Mouse (Mus musculus) liver, adult 2 months (tissue): ENCODE data around the gene Rbm20. TPM values are rescaled to one million over a fixed set of nuclear protein-coding genes. Genes with fewer than 3 reads are reported as not detected.

Experiments used
- DNase-seq: peaks from one replicate; pipeline ENCODE4 v3.0.0-alpha.2; 2011; ENCODE audit warnings: low read depth, low spot score; ENCODE audit errors: extremely low read depth
- H3K27ac ChIP-seq: fragments of 200-500 bp; replicated peaks from 2 replicates; pipeline ENCODE4 v1.5.1; 2012; ENCODE audit warnings: low read depth, mild to moderate bottlenecking, control low read depth, inconsistent platforms, low read length; ENCODE audit not compliant: insufficient read depth
- H3K27me3 ChIP-seq: fragments of 200-500 bp; 2 replicates; pipeline ENCODE4 v1.6.1; 2012; ENCODE audit warnings: mild to moderate bottlenecking, moderate library complexity, low read length, inconsistent platforms; ENCODE audit not compliant: control insufficient read depth, insufficient read depth
- H3K36me3 ChIP-seq: fragments of 200-500 bp; 2 replicates; pipeline ENCODE4 v1.6.1; 2012; ENCODE audit warnings: low read length, inconsistent platforms; ENCODE audit not compliant: control insufficient read depth, insufficient read depth
- H3K4me1 ChIP-seq: fragments of 200-500 bp; 2 replicates; pipeline ENCODE4 v1.6.1; 2011; ENCODE audit warnings: low read length; ENCODE audit not compliant: control insufficient read depth, insufficient read depth
- H3K4me3 ChIP-seq: fragments of 200-500 bp; 2 replicates; pipeline ENCODE4 v1.5.1; 2011; ENCODE audit warnings: low read depth, mild to moderate bottlenecking, control low read depth, low read length, moderate library complexity; ENCODE audit not compliant: insufficient read depth
- H3K79me2 ChIP-seq: fragments of 200-500 bp; 2 replicates; pipeline ENCODE4 v1.6.1; 2012; ENCODE audit warnings: inconsistent platforms, mild to moderate bottlenecking, low read length, moderate library complexity; ENCODE audit not compliant: control insufficient read depth, insufficient read depth
- H3K9ac ChIP-seq: fragments of 200-500 bp; 2 replicates; pipeline ENCODE4 v1.6.1; 2012; ENCODE audit warnings: low read depth, mild to moderate bottlenecking, control low read depth, inconsistent platforms, low read length
- CTCF ChIP-seq: fragments of 200-500 bp; IDR thresholded peaks from 2 replicates; pipeline ENCODE4 v1.5.1; 2011; ENCODE audit warnings: low read depth, low read length, control low read depth
- POLR2A ChIP-seq: fragments of 200-500 bp; IDR thresholded peaks from 2 replicates; pipeline ENCODE4 v1.6.1; 2011; ENCODE audit warnings: low read length, control low read depth; ENCODE audit not compliant: insufficient read depth; ENCODE audit errors: extremely low read depth
- WGBS: fragments of 180-500 bp; shearing (Covaris S2); methylation state at CpG from one replicate; pipeline ENCODE4 v1.1.7; 2018; 5-methylcytosine and 5-hydroxymethylcytosine counted together
- polyA plus RNA-seq: library from polyadenylated mRNA; depleted of rRNA; stranded (reverse); fragments of >200 nt; gene quantifications from 2 replicates; pipeline ENCODE4 v1.2.3, GENCODE M21; 2012
- total RNA-seq: library from RNA; depleted of rRNA; stranded (reverse); fragments of >200 nt; gene quantifications from 2 replicates; pipeline ENCODE4 v1.2.3, GENCODE M21; 2014

The Rbm20 gene
- total and polyA plus RNA-seq, 2 experiments = 0.31 to 1.8 TPM

DNA sequence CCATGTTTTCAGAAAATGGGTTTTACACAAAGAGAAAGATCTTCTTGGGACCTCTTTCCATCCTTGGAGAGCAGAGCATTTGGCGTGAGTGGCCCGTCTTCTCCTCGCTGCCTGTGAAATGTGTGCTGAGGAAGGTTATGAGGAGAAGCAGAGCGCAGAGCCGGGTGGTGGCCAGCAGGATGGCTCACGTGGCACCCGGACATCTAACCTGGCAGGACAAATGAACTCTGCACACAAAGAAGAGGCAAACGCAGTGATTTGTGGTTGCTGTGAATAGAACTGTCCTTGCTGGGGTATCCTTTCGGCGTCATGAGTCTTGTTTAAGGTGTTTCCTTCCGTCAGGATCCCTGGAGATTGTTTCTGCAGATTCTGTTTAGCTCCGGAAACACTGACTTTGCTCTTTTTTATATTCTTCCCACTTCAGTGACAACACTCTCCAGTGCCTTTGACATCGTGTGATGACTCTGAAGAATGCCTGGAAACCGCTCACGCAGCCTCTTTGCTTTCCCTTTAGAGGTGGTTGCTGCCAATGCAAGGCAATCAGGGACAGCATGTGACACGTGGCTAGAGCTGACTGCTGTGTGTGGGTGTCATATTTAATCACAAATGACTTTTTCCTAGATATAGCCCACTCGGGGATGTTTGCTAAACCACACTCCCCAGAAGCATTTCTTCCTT, 80.5 kb downstream of the Rbm20 start:
- Histone ChIP-seq H3K27me3 (no peaks in the 10 kb centered on the region), H3K9ac (no peak overlapping the region), H3K4me3 (no peak overlapping the region), H3K4me1 (no peaks in the 10 kb centered on the region), H3K36me3 (no peaks in the 10 kb centered on the region), H3K79me2 (no peaks in the 10 kb centered on the region), H3K27ac (no peak overlapping the region)
- 87% methylated on average over 17 of the region's 17 CpGs for WGBS
- DNase-seq = no peak
- TF ChIP-seq CTCF (no peak), POLR2A (no peak)

DNA sequence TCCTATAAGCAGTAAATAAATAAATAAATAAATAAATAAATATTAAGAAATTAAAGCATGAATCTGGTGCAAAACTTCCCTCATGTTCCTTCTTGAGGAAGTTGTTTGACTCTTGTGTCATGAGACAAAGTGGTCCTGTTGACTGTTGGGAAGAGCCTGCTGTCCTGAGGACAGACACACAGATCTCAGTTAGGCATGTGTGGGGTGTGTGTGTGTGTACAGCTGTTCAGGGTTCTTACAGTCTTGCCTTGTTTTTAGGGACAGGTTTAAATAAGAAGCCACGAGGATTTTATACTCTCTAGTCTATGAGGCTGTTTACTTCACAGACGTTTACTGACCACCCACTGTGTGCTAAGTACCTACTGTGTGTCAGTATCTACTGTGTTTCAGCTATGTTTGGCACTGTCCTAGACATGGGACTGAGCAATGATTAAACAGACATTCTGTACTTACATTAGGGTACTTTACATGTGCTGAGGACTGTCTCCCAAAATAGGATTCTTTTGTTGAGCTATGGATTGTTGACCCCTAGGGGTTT, 81.8 kb downstream of the Rbm20 start:
- WGBS = 80% methylated on average over 2 of the region's 2 CpGs
- no peak overlapping the region for H3K9ac ChIP-seq
- H3K27me3 ChIP-seq = no peaks in the 10 kb centered on the region
- H3K4me1 ChIP-seq = no peaks in the 10 kb centered on the region
- H3K36me3 ChIP-seq = no peaks in the 10 kb centered on the region
- no peak overlapping the region for H3K4me3 ChIP-seq
- no peaks in the 10 kb centered on the region for H3K79me2 ChIP-seq
- DNase-seq = no peak
- no peak for TF ChIP-seq CTCF
- TF ChIP-seq POLR2A = no peak
- H3K27ac ChIP-seq = no peak overlapping the region

- no peak for DNase-seq
- H3K27ac ChIP-seq = no peak overlapping the region
- H3K4me1 ChIP-seq = no peaks in the 10 kb centered on the region
- TF ChIP-seq POLR2A (no peak), CTCF (no peak)
- no peak overlapping the region for H3K4me3 ChIP-seq
- no peaks in the 10 kb centered on the region for H3K36me3 ChIP-seq
- H3K27me3 ChIP-seq = no peaks in the 10 kb centered on the region
- no peak overlapping the region for H3K9ac ChIP-seq
- H3K79me2 ChIP-seq = no peaks in the 10 kb centered on the region
- 86% methylated on average over 17 of the region's 17 CpGs for WGBS
These were observed 83.3 kb downstream of the Rbm20 start for GRCm38 (mm10) chr19:53760125-53761101.

DNA sequence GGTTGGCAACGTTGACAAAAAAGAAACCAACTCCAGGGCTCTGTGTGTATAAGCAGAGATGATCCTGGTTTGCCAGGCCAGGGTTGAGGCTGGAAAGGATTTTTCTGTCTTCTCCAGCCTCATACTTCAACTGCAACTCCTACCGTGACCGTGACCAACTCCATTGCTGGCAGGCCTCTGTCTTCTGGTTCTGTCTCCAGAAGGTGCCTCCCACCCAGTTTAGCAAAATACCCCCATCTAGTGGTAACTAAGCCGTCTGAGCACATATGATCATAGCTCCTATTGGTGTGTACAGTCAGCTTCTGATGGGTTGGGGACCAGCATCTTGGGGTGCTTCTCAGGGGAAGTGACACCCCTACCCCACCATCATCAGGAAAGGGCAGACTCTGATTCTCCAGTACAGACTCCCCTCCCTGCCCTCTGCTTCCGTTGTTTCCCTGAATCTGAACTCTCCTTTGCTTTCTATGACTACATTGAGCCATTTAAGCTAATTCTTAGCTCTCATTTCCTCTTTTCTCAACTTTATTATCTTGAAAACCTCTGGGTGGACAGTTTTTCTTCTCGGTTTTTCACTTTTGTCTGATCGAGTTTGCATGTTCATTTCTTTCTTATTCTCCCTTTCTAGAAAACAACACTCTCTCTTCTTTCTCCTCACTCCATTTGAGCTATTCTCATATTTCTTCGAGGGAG, 85.8 kb downstream of the Rbm20 start:
- peak; percentile 8 for DNase-seq
- WGBS = 62% methylated on average over 8 of the region's 8 CpGs
- Histone ChIP-seq H3K79me2 (no peaks in the 10 kb centered on the region), H3K4me1 (no peaks in the 10 kb centered on the region), H3K36me3 (no peaks in the 10 kb centered on the region), H3K9ac (no peak overlapping the region), H3K4me3 (no peak overlapping the region), H3K27me3 (no peaks in the 10 kb centered on the region), H3K27ac (no peak overlapping the region)
- TF ChIP-seq CTCF (0 out of 2 replicates have a peak, but pooled peaks have one; percentile 12), POLR2A (no peak)

DNA sequence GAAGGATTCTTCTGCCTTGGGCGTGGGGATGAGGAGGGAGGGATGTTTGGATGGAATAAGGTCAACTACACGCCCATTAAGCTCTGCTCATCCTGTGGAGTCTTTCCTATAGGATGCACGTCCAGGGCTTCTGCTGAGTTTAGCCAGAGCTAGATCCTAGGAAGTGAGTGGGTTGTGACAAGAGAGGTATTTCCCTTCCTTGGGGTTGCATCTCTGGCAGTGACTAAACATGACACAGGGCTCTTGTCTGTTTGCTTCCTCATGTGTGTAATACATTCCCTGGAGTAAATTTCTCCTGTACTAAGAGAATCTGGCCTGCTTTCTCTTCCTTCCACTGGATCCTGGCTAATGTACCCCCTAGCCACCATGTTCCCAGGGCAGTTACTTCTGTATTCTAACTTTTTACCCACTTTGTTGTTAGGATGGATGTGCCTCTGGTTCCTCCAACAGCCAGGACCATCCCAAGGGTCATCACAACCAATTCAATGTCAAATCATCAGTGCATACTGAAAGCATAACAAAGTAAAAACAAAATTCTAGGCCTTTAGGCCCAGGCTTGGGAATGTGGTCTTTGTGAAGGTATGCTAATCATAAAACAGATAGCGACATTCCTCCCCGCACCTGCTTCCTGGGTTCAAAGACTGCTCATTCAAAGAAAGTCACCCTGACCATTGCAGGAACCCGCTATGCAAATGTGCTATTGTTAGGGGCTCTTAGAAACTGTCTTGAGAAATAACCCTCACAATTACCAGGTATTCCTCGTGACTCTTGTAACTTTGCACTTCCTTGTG, 87.8 kb downstream of the Rbm20 start:
- no peak for TF ChIP-seq POLR2A
- no peak for TF ChIP-seq CTCF
- no peak for DNase-seq
- 84% methylated on average over 7 of the region's 7 CpGs for WGBS
- H3K4me1 ChIP-seq = no peaks in the 10 kb centered on the region
- no peaks in the 10 kb centered on the region for H3K79me2 ChIP-seq
- no peaks in the 10 kb centered on the region for H3K27me3 ChIP-seq
- H3K9ac ChIP-seq = no peak overlapping the region
- H3K27ac ChIP-seq = no peak overlapping the region
- H3K36me3 ChIP-seq = no peaks in the 10 kb centered on the region
- H3K4me3 ChIP-seq = no peak overlapping the region
